Mouse (Mus musculus): ENCODE data around the gene P2rx1.

Gene P2rx1

GRCm38 (mm10) chr11:73020953-73021800, 22.3 kb downstream of the P2rx1 start:
- no peak for DNase-seq (ENCODE audit: extremely low spot score)

DNA sequence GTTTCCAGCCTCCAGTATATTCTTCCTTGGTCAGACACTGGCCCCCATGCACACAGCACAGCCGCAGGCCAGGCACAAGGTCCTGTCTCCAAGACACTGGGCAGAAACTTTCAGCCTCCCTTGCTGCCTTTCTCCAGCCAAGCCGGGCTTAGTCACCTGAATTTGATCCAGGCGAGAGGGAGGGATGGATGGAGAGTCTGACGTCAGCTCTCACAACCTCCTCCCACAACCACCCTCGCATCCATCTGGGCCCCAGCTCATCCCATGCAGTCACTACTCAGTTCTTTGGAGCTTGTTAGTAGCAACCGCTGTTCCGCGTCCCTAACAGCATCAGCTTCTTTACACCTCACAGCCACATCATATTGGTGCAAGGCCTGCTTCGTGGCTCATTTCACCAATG, 24.2 kb downstream of the P2rx1 start:
- DNase-seq (ENCODE audit: extremely low spot score): no peak

GRCm38 (mm10) chr11:73023827-73024226, 24.9 kb downstream of the P2rx1 start:
- no peak for DNase-seq (ENCODE audit: extremely low spot score)

- no peak for DNase-seq (ENCODE audit: extremely low spot score)
Observed at GRCm38 (mm10) chr11:73024236-73024904, 25.5 kb downstream of the P2rx1 start.

- DNase-seq (ENCODE audit: extremely low spot score): no peak
Observed at GRCm38 (mm10) chr11:73026961-73027360, 28.1 kb downstream of the P2rx1 start.

DNA sequence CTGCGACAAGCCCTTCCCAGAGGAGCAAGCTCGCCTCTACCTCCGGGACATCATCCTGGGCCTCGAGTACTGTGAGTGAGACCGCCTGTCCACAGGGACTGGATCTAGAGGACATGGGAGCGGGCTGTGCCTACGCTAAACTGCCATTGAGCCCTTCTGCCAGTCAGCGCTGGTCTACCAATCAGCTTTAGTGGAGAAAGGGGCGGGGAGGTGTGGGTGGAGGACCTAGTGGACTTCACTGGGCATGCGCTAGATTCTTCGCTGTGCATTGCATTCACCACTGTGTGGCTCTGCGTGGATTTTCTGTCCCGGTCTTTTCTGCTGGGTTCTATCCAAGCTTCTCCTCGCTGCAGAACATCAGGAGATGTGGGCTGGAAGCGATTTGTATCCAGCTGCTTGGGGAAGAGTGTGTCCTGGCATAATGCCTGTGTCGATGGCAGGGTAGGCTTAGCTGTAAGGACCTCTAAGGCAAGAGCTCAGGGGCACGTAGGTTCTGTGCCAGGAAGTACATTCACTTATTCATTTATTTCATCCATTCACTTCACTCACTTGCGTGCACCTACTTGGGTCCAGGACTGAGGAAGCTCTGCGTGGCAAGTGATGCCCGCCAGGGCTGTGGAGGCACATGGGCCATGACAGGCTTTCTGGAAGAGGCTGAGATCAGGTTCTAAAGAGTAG, 32.1 kb downstream of the P2rx1 start:
- DNase-seq (ENCODE audit: extremely low spot score): peak; percentile 83

DNA sequence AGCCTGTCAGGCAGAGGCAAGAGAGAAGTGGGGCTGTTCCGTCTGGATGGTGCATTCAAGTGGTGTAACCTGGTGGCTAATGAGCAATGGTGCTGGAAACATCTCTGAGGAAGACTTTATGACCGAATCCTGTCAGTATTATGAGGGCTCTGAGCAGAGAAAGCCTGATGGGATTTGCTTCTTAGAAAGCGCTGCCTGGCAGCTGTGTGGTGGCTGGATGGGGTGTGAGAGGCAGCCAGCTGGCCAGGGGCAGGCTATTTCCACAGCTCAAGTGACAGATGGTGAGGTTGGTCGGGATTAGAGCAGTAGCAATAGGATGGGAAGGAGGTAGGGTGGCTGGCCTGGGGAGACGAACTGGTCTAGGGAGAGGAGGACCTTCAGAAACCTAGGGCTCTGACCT, 32.6 kb downstream of the P2rx1 start:
- no peak for DNase-seq (ENCODE audit: extremely low spot score)

DNA sequence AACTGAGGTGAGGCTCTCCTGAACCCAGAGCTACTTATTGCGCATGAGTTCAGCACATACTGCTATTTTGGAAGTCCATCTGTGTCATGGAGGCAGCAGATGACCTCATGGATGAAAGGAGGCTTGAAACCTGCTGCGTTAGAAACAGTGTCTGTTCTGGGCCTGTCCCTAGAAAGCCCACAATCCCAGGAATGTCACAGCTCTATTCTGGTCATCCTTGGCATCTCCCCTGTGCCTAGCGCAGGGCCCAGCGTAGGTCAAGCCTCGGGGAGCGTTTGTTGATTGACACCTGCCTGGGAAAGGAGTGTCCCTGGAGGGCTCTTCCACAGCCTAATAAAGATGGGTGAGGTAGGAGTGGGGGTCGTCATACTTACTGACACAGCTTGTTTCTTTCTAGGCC, 37.2 kb downstream of the P2rx1 start:
- DNase-seq (ENCODE audit: extremely low spot score): no peak

DNA sequence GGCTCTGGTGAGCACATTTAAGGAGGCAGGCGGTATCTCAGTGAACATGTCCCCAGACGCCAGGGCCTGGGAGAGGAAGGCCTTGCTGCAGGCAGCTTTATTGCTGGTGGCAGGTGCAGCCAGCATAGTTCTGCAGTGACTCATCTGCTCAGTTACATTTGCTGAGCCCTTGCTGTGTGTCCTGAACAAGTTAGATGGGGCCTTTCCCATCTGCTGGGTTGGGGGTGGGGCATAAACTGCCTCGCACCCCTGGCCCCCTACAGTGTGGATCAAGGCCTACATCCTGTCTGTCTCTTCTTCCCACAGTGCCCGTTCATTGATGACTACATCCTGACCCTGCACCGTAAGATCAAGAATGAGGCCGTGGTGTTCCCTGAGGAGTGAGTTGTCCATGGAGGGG, 38.0 kb downstream of the P2rx1 start:
- no peak for DNase-seq (ENCODE audit: extremely low spot score)

DNA sequence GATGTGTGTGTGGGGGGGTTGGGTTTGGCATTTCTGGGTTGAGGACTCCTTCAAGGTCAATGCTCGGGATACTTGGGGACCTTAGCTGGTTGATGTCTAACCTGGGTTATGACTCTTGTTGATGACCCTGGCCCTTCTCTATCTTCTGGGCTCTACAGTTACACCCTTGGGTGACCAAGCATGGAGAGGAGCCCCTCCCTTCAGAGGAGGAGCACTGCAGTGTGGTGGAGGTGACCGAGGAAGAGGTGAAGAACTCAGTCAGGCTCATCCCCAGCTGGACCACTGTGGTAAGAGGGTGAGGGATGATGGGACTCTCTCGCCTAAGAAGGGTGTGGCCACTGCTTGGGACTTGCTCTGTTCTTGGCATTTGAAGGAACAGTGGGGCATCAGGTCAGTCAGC, 38.8 kb downstream of the P2rx1 start:
- no peak for DNase-seq (ENCODE audit: extremely low spot score)

DNA sequence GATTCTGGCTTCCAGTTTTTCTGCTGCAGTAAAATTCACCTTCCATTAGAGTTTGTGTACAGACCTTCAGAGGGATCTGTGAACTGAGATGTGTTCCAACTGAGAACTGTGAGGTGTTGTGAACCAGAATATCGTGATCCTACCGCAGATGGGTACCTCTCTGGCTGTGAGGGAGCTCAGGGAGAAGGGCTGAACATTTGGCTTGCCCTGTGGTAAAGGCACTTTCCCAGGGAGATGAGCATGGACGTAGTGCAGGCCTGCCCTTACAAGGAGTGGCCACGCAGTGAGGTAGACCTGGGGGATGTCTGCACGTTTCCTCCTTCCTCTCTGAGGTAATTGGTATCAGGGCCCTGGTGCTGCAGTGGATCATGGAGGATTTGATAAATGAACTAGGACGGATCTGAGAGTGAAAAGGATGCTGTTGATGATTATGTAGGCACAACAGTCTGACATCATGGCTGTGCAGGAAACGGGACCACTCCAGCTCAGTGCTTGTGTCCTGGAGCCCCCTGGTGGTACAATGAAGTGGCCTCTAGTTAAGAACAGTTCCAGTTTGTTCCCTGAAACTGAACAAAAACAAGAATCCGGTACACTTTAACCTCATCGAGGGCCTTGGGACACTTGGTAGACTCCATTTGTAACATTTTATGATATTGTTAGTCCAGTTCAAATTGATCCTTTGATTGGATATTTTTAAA, 40.3 kb downstream of the P2rx1 start:
- DNase-seq (ENCODE audit: extremely low spot score): peak; percentile 71

- no peak for DNase-seq (ENCODE audit: extremely low spot score)
Observed at GRCm38 (mm10) chr11:73044229-73044755, 45.4 kb downstream of the P2rx1 start.

DNA sequence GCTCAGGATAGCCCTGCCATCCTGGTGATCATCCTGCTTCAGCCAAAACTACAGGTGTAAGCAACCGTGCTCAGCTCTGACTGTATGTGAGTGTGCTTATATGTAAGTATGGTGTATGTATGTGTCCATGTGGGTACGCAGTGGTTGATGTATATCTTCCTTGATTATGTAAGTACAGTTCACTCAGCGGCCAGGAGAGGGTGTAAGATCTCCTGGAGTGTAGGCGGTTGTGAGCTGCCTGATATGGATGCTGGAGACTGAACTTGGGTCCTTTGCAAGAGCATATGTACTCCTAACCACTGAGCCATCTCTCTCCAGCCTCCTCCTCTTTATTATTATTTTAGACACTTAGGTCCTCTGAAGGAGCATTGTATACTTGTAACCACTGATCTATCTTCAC, 45.9 kb downstream of the P2rx1 start:
- DNase-seq (ENCODE audit: extremely low spot score): no peak

GRCm38 (mm10) chr11:73047542-73047996, 48.7 kb downstream of the P2rx1 start, which contains the start of gene Ncbp3:
Gene Ncbp3, plus strand, starts transcription at chr11:73047783.
- DNase-seq (ENCODE audit: extremely low spot score): peak; percentile 99

GRCm38 (mm10) chr11:73048030-73048876, 49.4 kb downstream of the P2rx1 start:
- no peak for DNase-seq (ENCODE audit: extremely low spot score)

DNA sequence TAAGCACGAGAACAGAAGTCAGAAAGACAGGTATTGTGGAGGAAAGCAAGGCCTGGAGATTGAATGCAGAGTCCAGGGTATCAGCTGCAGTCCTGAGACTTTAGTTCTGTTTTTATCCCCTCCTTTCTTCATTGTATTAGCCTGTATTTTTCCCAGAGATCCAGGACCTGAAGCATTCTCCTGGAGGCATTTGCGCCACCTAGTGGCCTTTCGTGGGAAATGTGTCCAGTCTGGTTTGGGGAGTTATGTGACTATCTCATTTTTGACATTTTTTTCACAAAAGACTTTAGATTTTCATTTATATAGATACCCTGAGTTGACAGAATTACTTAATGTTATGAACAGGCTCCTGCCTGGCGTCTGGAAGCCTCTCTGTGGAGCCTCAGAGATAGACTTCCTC, 50.4 kb downstream of the P2rx1 start:
- DNase-seq (ENCODE audit: extremely low spot score): peak; percentile 77

DNA sequence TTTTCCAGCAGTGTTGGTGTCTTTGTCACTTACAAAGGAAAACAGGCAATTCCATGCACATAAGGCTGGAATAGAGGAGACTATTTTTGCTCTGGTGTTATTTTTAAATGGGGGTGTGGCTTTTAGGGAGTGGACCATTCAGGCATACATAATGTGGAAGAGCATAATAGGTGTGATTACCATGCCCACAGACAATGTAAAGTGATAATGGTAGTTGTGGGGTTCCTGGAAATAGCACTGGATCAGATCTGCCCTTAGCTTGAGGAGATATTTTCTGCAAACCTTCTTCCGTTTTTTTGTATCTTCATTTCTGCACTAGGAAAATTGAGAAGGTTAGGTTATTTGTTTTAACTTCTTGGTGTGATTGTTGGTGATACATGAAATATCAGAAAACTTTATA, 53.9 kb downstream of the P2rx1 start:
- no peak for DNase-seq (ENCODE audit: extremely low spot score)

DNA sequence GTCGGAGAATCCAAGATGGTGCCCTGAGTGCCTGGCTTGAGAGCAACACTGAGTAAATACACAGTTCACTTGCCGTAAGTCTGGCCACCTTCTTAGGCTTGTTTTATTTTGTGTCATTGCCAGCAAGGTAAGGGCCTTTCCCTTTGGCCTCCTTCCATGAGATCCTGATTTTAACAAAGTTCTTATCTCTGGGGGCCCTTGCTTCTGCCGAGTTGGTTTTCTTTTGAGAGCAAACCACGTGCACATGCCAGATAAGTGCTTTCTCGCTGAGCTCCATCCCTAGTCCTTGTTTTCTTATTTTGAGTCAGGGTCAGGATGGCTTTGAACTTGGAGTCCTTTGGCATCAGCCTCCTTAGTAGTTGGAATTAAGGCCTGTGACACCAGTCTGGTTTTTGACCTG, 58.8 kb downstream of the P2rx1 start:
- no peak for DNase-seq (ENCODE audit: extremely low spot score)

DNA sequence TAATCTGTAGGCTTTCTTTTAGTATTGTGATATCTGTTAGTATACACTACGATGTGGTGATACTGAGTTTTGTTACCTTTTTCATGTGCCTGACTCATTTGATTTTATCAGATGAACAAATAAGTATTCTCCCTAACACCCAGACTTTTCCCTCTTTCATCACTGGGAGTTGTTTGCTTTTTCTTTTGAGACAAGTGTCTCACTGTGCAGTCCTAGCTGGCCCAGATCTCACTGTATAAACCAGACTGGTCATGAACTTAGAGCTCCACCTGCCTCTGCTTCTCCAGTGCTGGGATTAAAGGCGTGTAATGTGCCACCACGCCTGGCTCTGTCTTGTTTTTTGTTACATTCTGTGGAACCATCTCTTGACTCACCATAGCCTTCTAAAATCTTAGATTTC, 60.7 kb downstream of the P2rx1 start:
- DNase-seq (ENCODE audit: extremely low spot score): no peak

DNA sequence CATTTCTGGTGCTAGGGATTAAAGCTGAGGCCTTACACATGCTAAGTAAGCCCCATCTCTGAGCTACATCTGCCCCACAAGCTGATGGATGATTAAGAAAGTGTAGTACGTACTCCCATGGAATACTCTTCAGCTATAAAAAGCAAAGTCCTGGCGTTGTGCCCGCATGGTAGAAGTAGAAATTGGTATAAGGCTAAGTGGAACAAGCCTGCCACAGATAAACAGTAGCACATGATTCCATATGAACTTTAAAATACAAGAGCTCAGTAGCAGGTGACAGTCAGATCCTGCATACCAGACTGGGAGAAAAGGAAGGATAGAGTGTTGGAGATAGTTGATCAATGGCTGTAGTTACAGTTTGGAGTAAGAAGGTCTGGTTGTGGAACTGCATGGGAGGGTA, 62.5 kb downstream of the P2rx1 start:
- no peak for DNase-seq (ENCODE audit: extremely low spot score)

Data from embryo, embryonic 9.5 days (tissue).